Mouse (Mus musculus) splenic B cell, adult 2 months (primary cell): ENCODE results near the gene Col1a1.

Source experiments
- DNase-seq: peaks from one replicate; pipeline ENCODE4 v3.0.0-alpha.2; 2011; ENCODE audit warnings: low read depth, low spot score
- H3K27me3 ChIP-seq: 2 replicates; pipeline ENCODE4 v1.6.1; 2012; ENCODE audit warnings: mild to moderate bottlenecking, low read length, moderate library complexity, mixed read lengths; ENCODE audit not compliant: control insufficient read depth, poor library complexity, insufficient read depth, severe bottlenecking
- H3K36me3 ChIP-seq: 2 replicates; pipeline ENCODE4 v1.6.1; 2012; ENCODE audit warnings: mild to moderate bottlenecking, low read length, moderate library complexity, mixed read lengths; ENCODE audit not compliant: control insufficient read depth, poor library complexity, insufficient read depth, severe bottlenecking

Gene Col1a1

GRCm38 (mm10) chr11:94992480-94992753 is 56.4 kb downstream of the Col1a1 start:
- no peaks in the 10 kb centered on the region for H3K36me3 ChIP-seq
- DNase-seq = no peak
- no peaks in the 10 kb centered on the region for H3K27me3 ChIP-seq

- DNase-seq = peak; percentile 50
- Histone ChIP-seq H3K27me3 (no peaks in the 10 kb centered on the region), H3K36me3 (no peaks in the 10 kb centered on the region)
These were observed 57.0 kb downstream of the Col1a1 start for GRCm38 (mm10) chr11:94992754-94993606.

- Histone ChIP-seq H3K36me3 (no peaks in the 10 kb centered on the region; the same call in 1 of the 2 replicates), H3K27me3 (no peaks in the 10 kb centered on the region)
- no peak for DNase-seq
These were observed 58.3 kb downstream of the Col1a1 start for GRCm38 (mm10) chr11:94994208-94994814.

- Histone ChIP-seq H3K27me3 (no peaks in the 10 kb centered on the region), H3K36me3 (no peaks in the 10 kb centered on the region; the same call in 1 of the 2 replicates)
- no peak for DNase-seq
These were observed 59.1 kb downstream of the Col1a1 start for GRCm38 (mm10) chr11:94994947-94995772.

GRCm38 (mm10) chr11:94996101-94996500 is 60.1 kb downstream of the Col1a1 start:
- no peak for DNase-seq
- H3K27me3 ChIP-seq = no peaks in the 10 kb centered on the region
- no peaks in the 10 kb centered on the region; the same call in 1 of the 2 replicates for H3K36me3 ChIP-seq

- Histone ChIP-seq H3K27me3 (no peaks in the 10 kb centered on the region), H3K36me3 (no peaks in the 10 kb centered on the region; the same call in 1 of the 2 replicates)
- no peak for DNase-seq
These were observed 61.0 kb downstream of the Col1a1 start for GRCm38 (mm10) chr11:94996984-94997383.

- no peaks in the 10 kb centered on the region for H3K27me3 ChIP-seq
- peaks cover 3% of the 10 kb centered on the region for H3K36me3 ChIP-seq
- DNase-seq = no peak
These were observed 61.6 kb downstream of the Col1a1 start for GRCm38 (mm10) chr11:94997596-94997995.

- DNase-seq = no peak
- Histone ChIP-seq H3K27me3 (no peaks in the 10 kb centered on the region), H3K36me3 (peaks cover 3% of the 10 kb centered on the region)
These were observed 62.1 kb downstream of the Col1a1 start for GRCm38 (mm10) chr11:94998041-94998531.

- Histone ChIP-seq H3K36me3 (peaks cover 3% of the 10 kb centered on the region), H3K27me3 (no peaks in the 10 kb centered on the region)
- no peak for DNase-seq
These were observed 64.1 kb downstream of the Col1a1 start for GRCm38 (mm10) chr11:95000128-95000527.

- DNase-seq = peak; percentile 35
- Histone ChIP-seq H3K27me3 (no peaks in the 10 kb centered on the region), H3K36me3 (peaks cover 3% of the 10 kb centered on the region)
These were observed 64.5 kb downstream of the Col1a1 start for GRCm38 (mm10) chr11:95000548-95000947.

- peak; percentile 76 for DNase-seq
These were observed 65.0 kb downstream of the Col1a1 start for GRCm38 (mm10) chr11:95001058-95001457.

GRCm38 (mm10) chr11:95001584-95002347 is 65.7 kb downstream of the Col1a1 start:
- no peaks in the 10 kb centered on the region for H3K27me3 ChIP-seq
- H3K36me3 ChIP-seq = peaks cover 3% of the 10 kb centered on the region
- no peak for DNase-seq

More at GRCm38 (mm10) chr11:95001058-95001457, 65.0 kb downstream of the Col1a1 start:
- H3K27me3 ChIP-seq = no peaks in the 10 kb centered on the region
- H3K36me3 ChIP-seq = peaks cover 3% of the 10 kb centered on the region
